Mouse (Mus musculus): ENCODE data around the gene Gm49711. TPM values are rescaled to one million over a fixed set of nuclear protein-coding genes. Genes with fewer than 3 reads are reported as not detected.

Gene Gm49711
- polyA plus RNA-seq, 1 experiment from 2014 or later = 0.86 TPM

GRCm38 (mm10) chr16:92220754-92221153, 162.6 kb downstream of the Gm49711 start:
- Histone ChIP-seq H3K27me3 (replicated peaks; ENCODE audit: control insufficient read depth, insufficient read depth, low read length) (no peaks in the 10 kb centered on the region), H3K4me1 (ENCODE audit: control insufficient read depth, insufficient read depth, low read length) (peaks cover 13% of the 10 kb centered on the region), H3K36me3 (ENCODE audit: control insufficient read depth, insufficient read depth, low read length) (no peaks in the 10 kb centered on the region), H3K27ac (replicated peaks; ENCODE audit: low read depth, low read length) (no peak overlapping the region), H3K9me3 (ENCODE audit: control insufficient read depth, low read length) (no peaks in the 10 kb centered on the region), H3K4me2 (ENCODE audit: low read depth, low read length) (no peak overlapping the region), H3K4me3 (ENCODE audit: low read depth, low read length) (no peak overlapping the region), H3K9ac (ENCODE audit: low read depth, low read length) (no peak overlapping the region)
- DNase-seq (ENCODE audit: low spot score) = no peak
- no peak for ATAC-seq (ENCODE audit: low read depth)
- WGBS = 90% methylated on average over 11 of the region's 11 CpGs

GRCm38 (mm10) chr16:92228332-92228919, 170.3 kb downstream of the Gm49711 start:
- DNase-seq (ENCODE audit: low spot score) (no peak), ATAC-seq (ENCODE audit: low read depth) (no peak)
- 58% methylated on average over 6 of the region's 7 CpGs for WGBS
- H3K4me3 ChIP-seq (ENCODE audit: low read depth, low read length) = no peak overlapping the region
- no peaks in the 10 kb centered on the region for H3K9me3 ChIP-seq (ENCODE audit: control insufficient read depth, low read length)
- no peak overlapping the region for H3K9ac ChIP-seq (ENCODE audit: low read depth, low read length)
- H3K4me1 ChIP-seq (ENCODE audit: control insufficient read depth, insufficient read depth, low read length) = peaks cover 8% of the 10 kb centered on the region
- H3K27me3 ChIP-seq (replicated peaks; ENCODE audit: control insufficient read depth, insufficient read depth, low read length) = no peaks in the 10 kb centered on the region
- H3K27ac ChIP-seq (replicated peaks; ENCODE audit: low read depth, low read length) = no peak overlapping the region
- no peaks in the 10 kb centered on the region for H3K36me3 ChIP-seq (ENCODE audit: control insufficient read depth, insufficient read depth, low read length)
- H3K4me2 ChIP-seq (ENCODE audit: low read depth, low read length) = no peak overlapping the region

GRCm38 (mm10) chr16:92230476-92230931, 172.4 kb downstream of the Gm49711 start:
- Histone ChIP-seq H3K36me3 (ENCODE audit: control insufficient read depth, insufficient read depth, low read length) (no peaks in the 10 kb centered on the region), H3K4me3 (ENCODE audit: low read depth, low read length) (no peak overlapping the region), H3K27ac (replicated peaks; ENCODE audit: low read depth, low read length) (no peak overlapping the region), H3K4me1 (ENCODE audit: control insufficient read depth, insufficient read depth, low read length) (peaks cover 8% of the 10 kb centered on the region), H3K27me3 (replicated peaks; ENCODE audit: control insufficient read depth, insufficient read depth, low read length) (no peaks in the 10 kb centered on the region), H3K4me2 (ENCODE audit: low read depth, low read length) (no peak overlapping the region), H3K9ac (ENCODE audit: low read depth, low read length) (no peak overlapping the region), H3K9me3 (ENCODE audit: control insufficient read depth, low read length) (no peaks in the 10 kb centered on the region)
- 39% methylated on average over 6 of the region's 6 CpGs for WGBS
- peak; percentile 79; the same call in 1 of the 2 replicates for ATAC-seq (ENCODE audit: low read depth)
- peak; percentile 83 for DNase-seq (ENCODE audit: low spot score)

- Histone ChIP-seq H3K4me2 (ENCODE audit: low read depth, low read length) (no peak overlapping the region), H3K4me3 (ENCODE audit: low read depth, low read length) (no peak overlapping the region), H3K9me3 (ENCODE audit: control insufficient read depth, low read length) (no peaks in the 10 kb centered on the region), H3K27ac (replicated peaks; ENCODE audit: low read depth, low read length) (no peak overlapping the region), H3K4me1 (ENCODE audit: control insufficient read depth, insufficient read depth, low read length) (peaks cover 8% of the 10 kb centered on the region), H3K27me3 (replicated peaks; ENCODE audit: control insufficient read depth, insufficient read depth, low read length) (no peaks in the 10 kb centered on the region), H3K36me3 (ENCODE audit: control insufficient read depth, insufficient read depth, low read length) (no peaks in the 10 kb centered on the region), H3K9ac (ENCODE audit: low read depth, low read length) (no peak overlapping the region)
- WGBS = 41% methylated on average over 5 of the region's 5 CpGs
- ATAC-seq (ENCODE audit: low read depth) (no peak), DNase-seq (ENCODE audit: low spot score) (peak; percentile 15)
These were observed 176.4 kb downstream of the Gm49711 start for GRCm38 (mm10) chr16:92234530-92234929.

- Histone ChIP-seq H3K27me3 (replicated peaks; ENCODE audit: control insufficient read depth, insufficient read depth, low read length) (no peaks in the 10 kb centered on the region), H3K27ac (replicated peaks; ENCODE audit: low read depth, low read length) (no peak overlapping the region), H3K36me3 (ENCODE audit: control insufficient read depth, insufficient read depth, low read length) (no peaks in the 10 kb centered on the region), H3K9ac (ENCODE audit: low read depth, low read length) (no peak overlapping the region), H3K4me2 (ENCODE audit: low read depth, low read length) (no peak overlapping the region), H3K4me3 (ENCODE audit: low read depth, low read length) (no peak overlapping the region), H3K9me3 (ENCODE audit: control insufficient read depth, low read length) (no peaks in the 10 kb centered on the region), H3K4me1 (ENCODE audit: control insufficient read depth, insufficient read depth, low read length) (peaks cover 8% of the 10 kb centered on the region)
- no peak for ATAC-seq (ENCODE audit: low read depth)
- DNase-seq (ENCODE audit: low spot score) = no peak
- 58% methylated on average over 9 of the region's 9 CpGs for WGBS
These were observed 177.1 kb downstream of the Gm49711 start for GRCm38 (mm10) chr16:92235222-92235621.

Other genes starting within 250 kb of the Gm49711 start
- gene Mrps6, start within 50 bp of the Gm49711 start, polyA plus RNA-seq (2014; fragmentation: Nextera tagmentation; extraction: Ambion mirVana) = 107 and 113 TPM in 2 replicates
- gene Slc5a3, start within 50 bp of the Gm49711 start, polyA plus RNA-seq (2014; fragmentation: Nextera tagmentation; extraction: Ambion mirVana) = 11.7 and 12.1 TPM in 2 replicates
- gene Kcne2, start 234.1 kb downstream of the Gm49711 start, polyA plus RNA-seq (2014; fragmentation: Nextera tagmentation; extraction: Ambion mirVana) = 0.12 and 2.3 TPM in 2 replicates
- 131 and 155 TPM in 2 replicates for gene Smim11, start 243.0 kb downstream of the Gm49711 start, polyA plus RNA-seq (2014; fragmentation: Nextera tagmentation; extraction: Ambion mirVana)

Measured in embryonic facial prominence, embryonic 14.5 days (tissue).